Mouse (Mus musculus) T-cell, adult 2 months (primary cell): ENCODE data around the gene Dmrtc1a.
"Not testable (repeated sequence)": the region's sequence is repeated elsewhere in the genome, so short reads cannot be mapped to it uniquely, and the experiment has no call there.

Experiments
- DNase-seq: peaks from one replicate; pipeline ENCODE4 v3.0.0; 2022; ENCODE audit warnings: low spot score

The Dmrtc1a gene

GRCm38 (mm10) chrX:102908587-102908986 is at the start of gene Dmrtc1a, which contains the start of gene 1700011M02Rik:
Gene Dmrtc1a (minus strand): TSS chrX:102908687.
Gene 1700011M02Rik (plus strand): TSS chrX:102908905.
- not testable (repeated sequence) for DNase-seq

- DNase-seq, result not testable (repeated sequence)
Measured at GRCm38 (mm10) chrX:102950136-102950535, 41.6 kb upstream of the Dmrtc1a start.

- DNase-seq, result no peak
Measured at GRCm38 (mm10) chrX:102936743-102937142, 28.3 kb upstream of the Dmrtc1a start.

- no peak for DNase-seq
Measured at GRCm38 (mm10) chrX:102934395-102934764, 25.9 kb upstream of the Dmrtc1a start.

GRCm38 (mm10) chrX:102933571-102934394 is 25.3 kb upstream of the Dmrtc1a start:
- no peak for DNase-seq

- no peak for DNase-seq
Measured at GRCm38 (mm10) chrX:102932992-102933570, 24.6 kb upstream of the Dmrtc1a start.

GRCm38 (mm10) chrX:102928072-102928471 is 19.6 kb upstream of the Dmrtc1a start, which contains the start of gene 1700018G05Rik:
Gene 1700018G05Rik (plus strand): TSS chrX:102928372.
- DNase-seq, result not testable (repeated sequence)

GRCm38 (mm10) chrX:102926707-102927106 is 18.2 kb upstream of the Dmrtc1a start:
- not testable (repeated sequence) for DNase-seq

- DNase-seq, result not testable (repeated sequence)
Measured at GRCm38 (mm10) chrX:102914823-102915222, 6.3 kb upstream of the Dmrtc1a start.

- no peak for DNase-seq
Measured at GRCm38 (mm10) chrX:102867871-102868270, 40.6 kb downstream of the Dmrtc1a start, which contains the start of gene 1700031F05Rik. Gene 1700031F05Rik (minus strand): TSS chrX:102867971.

GRCm38 (mm10) chrX:102854516-102854915 is 54.0 kb downstream of the Dmrtc1a start, which contains the start of gene Dmrtc1c2:
Gene Dmrtc1c2 (minus strand): TSS chrX:102854616.
- DNase-seq, result not testable (repeated sequence)
